Mouse (Mus musculus): ENCODE data around the gene Tcf3. TPM values are rescaled to one million over a fixed set of nuclear protein-coding genes. Genes with fewer than 3 reads are reported as not detected.

Gene Tcf3
- total and polyA plus RNA-seq, 3 experiments: 146 to 223 (median 207) TPM

DNA sequence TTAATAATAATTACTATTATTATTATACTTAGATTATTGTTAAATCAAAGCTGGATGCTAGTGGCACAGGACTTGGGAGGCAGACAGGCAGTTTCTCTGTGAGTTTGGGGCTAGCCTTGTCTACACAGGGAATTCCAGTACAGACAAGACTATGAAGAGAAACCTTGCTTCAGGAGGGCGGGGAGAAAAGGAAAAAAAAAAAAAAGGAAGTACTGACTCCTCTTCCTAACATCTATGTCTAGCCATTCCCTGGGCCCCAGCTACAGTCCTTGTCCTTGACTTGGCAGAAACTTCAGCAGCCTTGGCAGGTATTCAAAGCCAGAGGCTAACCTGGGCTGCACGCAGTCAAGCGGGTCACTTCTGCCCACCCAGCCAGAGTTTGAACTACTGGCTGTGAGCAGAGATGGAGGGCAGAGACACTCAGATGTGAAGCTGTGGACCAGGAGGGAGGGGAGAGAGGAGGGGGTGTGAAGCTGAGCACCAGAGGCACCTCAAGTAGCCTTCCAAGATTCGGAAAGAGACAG is 44.2 kb downstream of the Tcf3 start:
- dilution Hi-C loops (cut with MboI; ENCODE audit: extremely low pct_ligation_motif_present, extremely low pct_unique_long_range_greater_than_20kb, low sequenced_read_pairs) (no loop called here), in situ Hi-C loops (cut with MboI; ENCODE audit: low pct_ligation_motif_present, low pct_unique_long_range_greater_than_20kb, low sequenced_read_pairs) (loop anchor here (5.0 kb wide), 1 partner anchor 38 kb away; no protein-coding TSS in a partner anchor)
- no peak for TF ChIP-seq CHD1 (IDR thresholded peaks at IDR 0.05; ENCODE audit: low read depth, low read length)
- no peak for TF ChIP-seq MXI1 (IDR thresholded peaks at IDR 0.05; ENCODE audit: low read depth, low read length)
- TF ChIP-seq USF2 (conservative IDR thresholded peaks at IDR 0.05; ENCODE audit: low read depth, low read length): no peak
- no peak for TF ChIP-seq BHLHE40 (IDR thresholded peaks at IDR 0.05; ENCODE audit: low read depth, low read length)
- no peak for TF ChIP-seq ZNF384 (IDR thresholded peaks at IDR 0.05; ENCODE audit: low read depth, low read length)
- no peak for TF ChIP-seq JUND (conservative IDR thresholded peaks at IDR 0.05; ENCODE audit: low read depth, low read length)
- TF ChIP-seq IRF4 (IDR thresholded peaks at IDR 0.05; ENCODE audit: low read depth, low read length): no peak
- no peak for TF ChIP-seq ZMIZ1 (IDR thresholded peaks at IDR 0.05; ENCODE audit: low read depth, low read length)
- TF ChIP-seq ZKSCAN1 (IDR thresholded peaks at IDR 0.05; ENCODE audit: borderline replicate concordance, low read depth, low read length): no peak
- no peak for TF ChIP-seq CTCF (conservative IDR thresholded peaks at IDR 0.05 in 1 of 2, IDR thresholded peaks at IDR 0.05 in 1 of 2; ENCODE audit: low read depth in 2 of 2, low read length in 2 of 2)
- Histone ChIP-seq H3K4me2 (ENCODE audit: insufficient read depth, low read depth, poor library complexity, severe bottlenecking) (no peak overlapping the region), H3K4me1 (ENCODE audit: control insufficient read depth in 1 of 2, insufficient read depth in 2 of 2) (peaks cover 31 to 52% of the 10 kb centered on the region in 2 experiments), H3K4me3 (replicated peaks in 1 of 3; ENCODE audit: low read depth in 2 of 3, low read length in 2 of 3, poor library complexity in 1 of 3) (no peak overlapping the region), H3K27me3 (replicated peaks) (no peaks in the 10 kb centered on the region), H3K79me2 (replicated peaks; ENCODE audit: control insufficient read depth, extremely low read depth, insufficient read depth, poor library complexity, severe bottlenecking) (no peaks in the 10 kb centered on the region), H3K9me3 (replicated peaks; ENCODE audit: low read length) (no peaks in the 10 kb centered on the region), H3K9ac (ENCODE audit: insufficient read depth, low read depth) (no peak overlapping the region), H3K36me3 (replicated peaks in 1 of 2; ENCODE audit: control insufficient read depth in 1 of 2, insufficient read depth in 1 of 2, low read length in 1 of 2) (peaks cover 28 to 56% of the 10 kb centered on the region in 2 experiments), H3K27ac (ENCODE audit: insufficient read depth, low read depth) (no peak overlapping the region)
- no peak for DNase-seq (ENCODE audit: extremely low read depth)

DNA sequence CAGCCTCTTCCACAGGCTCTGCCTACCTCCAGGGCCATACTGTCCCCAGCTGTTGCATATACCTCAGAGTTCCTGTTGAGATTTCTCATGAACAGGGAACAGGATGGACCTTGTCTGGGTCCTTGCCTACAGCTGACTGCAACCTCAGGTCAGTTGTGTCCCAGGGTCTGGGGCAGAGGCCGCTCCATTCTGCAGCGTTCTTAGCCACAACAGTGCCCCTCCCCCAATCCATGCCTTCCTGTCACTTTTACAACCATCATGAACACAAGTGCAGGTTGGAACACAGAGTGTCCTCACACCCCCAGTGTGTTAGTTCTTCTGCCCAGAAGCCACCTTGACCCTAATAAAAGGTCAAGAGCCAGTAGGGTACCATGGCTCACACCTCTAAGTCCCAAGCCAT is 44.7 kb downstream of the Tcf3 start:
- Histone ChIP-seq H3K9me3 (replicated peaks; ENCODE audit: low read length) (no peaks in the 10 kb centered on the region), H3K4me1 (ENCODE audit: control insufficient read depth in 1 of 2, insufficient read depth in 2 of 2) (peaks cover 35 to 53% of the 10 kb centered on the region in 2 experiments), H3K4me2 (ENCODE audit: insufficient read depth, low read depth, poor library complexity, severe bottlenecking) (no peak overlapping the region), H3K9ac (ENCODE audit: insufficient read depth, low read depth) (no peak overlapping the region), H3K4me3 (replicated peaks in 1 of 3; ENCODE audit: low read depth in 2 of 3, low read length in 2 of 3, poor library complexity in 1 of 3) (no peak overlapping the region), H3K27ac (ENCODE audit: insufficient read depth, low read depth) (no peak overlapping the region), H3K27me3 (replicated peaks) (no peaks in the 10 kb centered on the region), H3K36me3 (replicated peaks in 1 of 2; ENCODE audit: control insufficient read depth in 1 of 2, insufficient read depth in 1 of 2, low read length in 1 of 2) (peaks cover 23 to 53% of the 10 kb centered on the region in 2 experiments), H3K79me2 (replicated peaks; ENCODE audit: control insufficient read depth, extremely low read depth, insufficient read depth, poor library complexity, severe bottlenecking) (no peaks in the 10 kb centered on the region)
- DNase-seq (ENCODE audit: extremely low read depth): no peak
- TF ChIP-seq USF2 (conservative IDR thresholded peaks at IDR 0.05; ENCODE audit: low read depth, low read length): no peak
- TF ChIP-seq NELFE (IDR thresholded peaks at IDR 0.05; ENCODE audit: low read depth, low read length): no peak
- TF ChIP-seq MAFK (IDR thresholded peaks at IDR 0.05; ENCODE audit: insufficient replicate concordance, low read length): no peak
- no peak for TF ChIP-seq JUN (IDR thresholded peaks at IDR 0.05; ENCODE audit: insufficient read depth, low read depth, low read length)
- no peak for TF ChIP-seq MXI1 (IDR thresholded peaks at IDR 0.05; ENCODE audit: low read depth, low read length)
- no peak for TF ChIP-seq TCF12 (IDR thresholded peaks at IDR 0.05; ENCODE audit: low read depth, low read length)
- no peak for TF ChIP-seq SMC3 (IDR thresholded peaks at IDR 0.05; ENCODE audit: low read depth, low read length)
- no peak for TF ChIP-seq E2F4 (IDR thresholded peaks at IDR 0.05; ENCODE audit: insufficient replicate concordance, low read depth, low read length)
- TF ChIP-seq ZKSCAN1 (IDR thresholded peaks at IDR 0.05; ENCODE audit: borderline replicate concordance, low read depth, low read length): no peak
- no peak for TF ChIP-seq EP300 (IDR thresholded peaks at IDR 0.05; ENCODE audit: low read length)
- no peak for TF ChIP-seq CTCF (conservative IDR thresholded peaks at IDR 0.05 in 1 of 2, IDR thresholded peaks at IDR 0.05 in 1 of 2; ENCODE audit: low read depth in 2 of 2, low read length in 2 of 2)
- TF ChIP-seq ELF1 (IDR thresholded peaks at IDR 0.05; ENCODE audit: low read depth, low read length): no peak
- TF ChIP-seq RCOR1 (conservative IDR thresholded peaks at IDR 0.05; ENCODE audit: low read depth, low read length): no peak
- TF ChIP-seq ZNF384 (IDR thresholded peaks at IDR 0.05; ENCODE audit: low read depth, low read length): no peak
- TF ChIP-seq ZC3H11A (IDR thresholded peaks at IDR 0.05; ENCODE audit: low read depth, low read length): no peak
- no peak for TF ChIP-seq UBTF (IDR thresholded peaks at IDR 0.05; ENCODE audit: low read depth, low read length)
- dilution Hi-C loops (cut with MboI; ENCODE audit: extremely low pct_ligation_motif_present, extremely low pct_unique_long_range_greater_than_20kb, low sequenced_read_pairs): no loop called here
- in situ Hi-C loops (cut with MboI; ENCODE audit: low pct_ligation_motif_present, low pct_unique_long_range_greater_than_20kb, low sequenced_read_pairs): loop anchor here (5.0 kb wide), 1 partner anchor 39 kb away; no protein-coding TSS in a partner anchor

Measured in CH12.LX (cell line).